Mouse (Mus musculus): ENCODE results near the gene Bpifb6. TPM values are rescaled to one million over a fixed set of nuclear protein-coding genes. Genes with fewer than 3 reads are reported as not detected.

The Bpifb6 gene
- polyA plus RNA-seq, 1 experiment from 2014 or later, result not detected

GRCm38 (mm10) chr2:153899111-153899510 lies 1.1 kb upstream of the Bpifb6 start:
- no peak for ATAC-seq (replicated peaks; ENCODE audit: low FRiP score, low TSS enrichment, low read depth)
- Histone ChIP-seq H3K4me3 (ENCODE audit: low read depth, low read length) (no peak overlapping the region), H3K4me2 (ENCODE audit: low read length) (no peak overlapping the region), H3K27ac (ENCODE audit: low read depth) (no peak overlapping the region), H3K9me3 (ENCODE audit: control insufficient read depth, low read length) (no peaks in the 10 kb centered on the region), H3K9ac (ENCODE audit: low read length) (no peak overlapping the region), H3K36me3 (ENCODE audit: control insufficient read depth, insufficient read depth, low read length) (no peaks in the 10 kb centered on the region), H3K27me3 (replicated peaks; ENCODE audit: control insufficient read depth, insufficient read depth, low read length) (no peaks in the 10 kb centered on the region), H3K4me1 (replicated peaks; ENCODE audit: control insufficient read depth, insufficient read depth, low read length) (no peaks in the 10 kb centered on the region)
- no peak for DNase-seq (ENCODE audit: low spot score)
- 84% methylated on average over 5 of the region's 5 CpGs for WGBS

- Histone ChIP-seq H3K27me3 (replicated peaks; ENCODE audit: control insufficient read depth, insufficient read depth, low read length) (no peaks in the 10 kb centered on the region), H3K9me3 (ENCODE audit: control insufficient read depth, low read length) (no peaks in the 10 kb centered on the region), H3K4me1 (replicated peaks; ENCODE audit: control insufficient read depth, insufficient read depth, low read length) (no peaks in the 10 kb centered on the region), H3K4me3 (ENCODE audit: low read depth, low read length) (no peak overlapping the region), H3K4me2 (ENCODE audit: low read length) (no peak overlapping the region), H3K27ac (ENCODE audit: low read depth) (no peak overlapping the region), H3K9ac (ENCODE audit: low read length) (no peak overlapping the region), H3K36me3 (ENCODE audit: control insufficient read depth, insufficient read depth, low read length) (no peaks in the 10 kb centered on the region)
- DNase-seq (ENCODE audit: low spot score) (no peak), ATAC-seq (replicated peaks; ENCODE audit: low FRiP score, low TSS enrichment, low read depth) (no peak)
- 85% methylated on average over 6 of the region's 6 CpGs for WGBS
These were observed 2.5 kb downstream of the Bpifb6 start for GRCm38 (mm10) chr2:153902726-153903125.

- 83% methylated on average over 4 of the region's 4 CpGs for WGBS
- no peaks in the 10 kb centered on the region for H3K9me3 ChIP-seq (ENCODE audit: control insufficient read depth, low read length)
- H3K27me3 ChIP-seq (replicated peaks; ENCODE audit: control insufficient read depth, insufficient read depth, low read length), result no peaks in the 10 kb centered on the region
- H3K4me3 ChIP-seq (ENCODE audit: low read depth, low read length), result no peak overlapping the region
- no peak overlapping the region for H3K9ac ChIP-seq (ENCODE audit: low read length)
- H3K36me3 ChIP-seq (ENCODE audit: control insufficient read depth, insufficient read depth, low read length), result no peaks in the 10 kb centered on the region
- no peaks in the 10 kb centered on the region for H3K4me1 ChIP-seq (replicated peaks; ENCODE audit: control insufficient read depth, insufficient read depth, low read length)
- ATAC-seq (replicated peaks; ENCODE audit: low FRiP score, low TSS enrichment, low read depth) (no peak), DNase-seq (ENCODE audit: low spot score) (no peak)
- H3K27ac ChIP-seq (ENCODE audit: low read depth), result no peak overlapping the region
- H3K4me2 ChIP-seq (ENCODE audit: low read length), result no peak overlapping the region
These were observed 6.4 kb downstream of the Bpifb6 start for GRCm38 (mm10) chr2:153906626-153907025.

- 78% methylated on average over 5 of the region's 5 CpGs for WGBS
- ATAC-seq (replicated peaks; ENCODE audit: low FRiP score, low TSS enrichment, low read depth) (no peak), DNase-seq (ENCODE audit: low spot score) (no peak)
- no peaks in the 10 kb centered on the region for H3K9me3 ChIP-seq (ENCODE audit: control insufficient read depth, low read length)
- no peak overlapping the region for H3K4me3 ChIP-seq (ENCODE audit: low read depth, low read length)
- no peak overlapping the region for H3K4me2 ChIP-seq (ENCODE audit: low read length)
- no peaks in the 10 kb centered on the region for H3K36me3 ChIP-seq (ENCODE audit: control insufficient read depth, insufficient read depth, low read length)
- H3K27ac ChIP-seq (ENCODE audit: low read depth), result no peak overlapping the region
- H3K9ac ChIP-seq (ENCODE audit: low read length), result no peak overlapping the region
- H3K4me1 ChIP-seq (replicated peaks; ENCODE audit: control insufficient read depth, insufficient read depth, low read length), result no peaks in the 10 kb centered on the region
- H3K27me3 ChIP-seq (replicated peaks; ENCODE audit: control insufficient read depth, insufficient read depth, low read length), result no peaks in the 10 kb centered on the region
These were observed 14.0 kb downstream of the Bpifb6 start for GRCm38 (mm10) chr2:153914151-153914550.

GRCm38 (mm10) chr2:153917930-153918329 lies 17.7 kb downstream of the Bpifb6 start, which contains the start of gene Bpifb3:
TSS of gene Bpifb3 (plus strand) at chr2:153918230.
- Histone ChIP-seq H3K4me1 (replicated peaks; ENCODE audit: control insufficient read depth, insufficient read depth, low read length) (no peaks in the 10 kb centered on the region), H3K4me3 (ENCODE audit: low read depth, low read length) (no peak within 1 kb of the TSS), H3K4me2 (ENCODE audit: low read length) (no peak within 1 kb of the TSS), H3K36me3 (ENCODE audit: control insufficient read depth, insufficient read depth, low read length) (no peaks in the 10 kb centered on the region), H3K9ac (ENCODE audit: low read length) (no peak within 1 kb of the TSS), H3K9me3 (ENCODE audit: control insufficient read depth, low read length) (no peaks in the 10 kb centered on the region), H3K27me3 (replicated peaks; ENCODE audit: control insufficient read depth, insufficient read depth, low read length) (no peaks in the 10 kb centered on the region), H3K27ac (ENCODE audit: low read depth) (no peak within 1 kb of the TSS)
- whole genome bisulfite sequencing, result 75% methylated on average over 8 of the region's 8 CpGs
- no peak for ATAC-seq (replicated peaks; ENCODE audit: low FRiP score, low TSS enrichment, low read depth)
- no peak for DNase-seq (ENCODE audit: low spot score)

- ATAC-seq (replicated peaks; ENCODE audit: low FRiP score, low TSS enrichment, low read depth), result no peak
- no peak overlapping the region for H3K4me2 ChIP-seq (ENCODE audit: low read length)
- 86% methylated on average over 6 of the region's 6 CpGs for WGBS
- no peak overlapping the region for H3K9ac ChIP-seq (ENCODE audit: low read length)
- no peak overlapping the region for H3K27ac ChIP-seq (ENCODE audit: low read depth)
- H3K36me3 ChIP-seq (ENCODE audit: control insufficient read depth, insufficient read depth, low read length), result no peaks in the 10 kb centered on the region
- no peak overlapping the region for H3K4me3 ChIP-seq (ENCODE audit: low read depth, low read length)
- no peaks in the 10 kb centered on the region for H3K4me1 ChIP-seq (replicated peaks; ENCODE audit: control insufficient read depth, insufficient read depth, low read length)
- H3K27me3 ChIP-seq (replicated peaks; ENCODE audit: control insufficient read depth, insufficient read depth, low read length), result no peaks in the 10 kb centered on the region
- H3K9me3 ChIP-seq (ENCODE audit: control insufficient read depth, low read length), result no peaks in the 10 kb centered on the region
- no peak for DNase-seq (ENCODE audit: low spot score)
These were observed 21.1 kb downstream of the Bpifb6 start for GRCm38 (mm10) chr2:153921246-153921645.

- no peak for ATAC-seq (replicated peaks; ENCODE audit: low FRiP score, low TSS enrichment, low read depth)
- H3K27me3 ChIP-seq (replicated peaks; ENCODE audit: control insufficient read depth, insufficient read depth, low read length), result no peaks in the 10 kb centered on the region
- WGBS, result 45% methylated on average over 3 of the region's 3 CpGs
These were observed 29.8 kb downstream of the Bpifb6 start for GRCm38 (mm10) chr2:153929871-153930413.

GRCm38 (mm10) chr2:153931125-153931524 lies 30.9 kb downstream of the Bpifb6 start:
- Histone ChIP-seq H3K36me3 (ENCODE audit: control insufficient read depth, insufficient read depth, low read length) (no peaks in the 10 kb centered on the region), H3K27ac (ENCODE audit: low read depth) (no peak overlapping the region), H3K4me2 (ENCODE audit: low read length) (no peak overlapping the region), H3K4me3 (ENCODE audit: low read depth, low read length) (no peak overlapping the region), H3K9ac (ENCODE audit: low read length) (no peak overlapping the region), H3K27me3 (replicated peaks; ENCODE audit: control insufficient read depth, insufficient read depth, low read length) (no peaks in the 10 kb centered on the region), H3K4me1 (replicated peaks; ENCODE audit: control insufficient read depth, insufficient read depth, low read length) (no peaks in the 10 kb centered on the region), H3K9me3 (ENCODE audit: control insufficient read depth, low read length) (no peaks in the 10 kb centered on the region)
- ATAC-seq (replicated peaks; ENCODE audit: low FRiP score, low TSS enrichment, low read depth) (no peak), DNase-seq (ENCODE audit: low spot score) (no peak)
- WGBS, result 74% methylated on average over 6 of the region's 6 CpGs

More at GRCm38 (mm10) chr2:153929871-153930413, 29.8 kb downstream of the Bpifb6 start:
- H3K9ac ChIP-seq (ENCODE audit: low read length), result no peak overlapping the region
- H3K4me1 ChIP-seq (replicated peaks; ENCODE audit: control insufficient read depth, insufficient read depth, low read length), result no peaks in the 10 kb centered on the region
- peak; percentile 80 for DNase-seq (ENCODE audit: low spot score)
- no peaks in the 10 kb centered on the region for H3K36me3 ChIP-seq (ENCODE audit: control insufficient read depth, insufficient read depth, low read length)
- H3K27ac ChIP-seq (ENCODE audit: low read depth), result no peak overlapping the region
- H3K9me3 ChIP-seq (ENCODE audit: control insufficient read depth, low read length), result no peaks in the 10 kb centered on the region
- H3K4me2 ChIP-seq (ENCODE audit: low read length), result no peak overlapping the region
- no peak overlapping the region for H3K4me3 ChIP-seq (ENCODE audit: low read depth, low read length)

- no peak for ATAC-seq (replicated peaks; ENCODE audit: low FRiP score, low TSS enrichment, low read depth)
- no peaks in the 10 kb centered on the region for H3K9me3 ChIP-seq (ENCODE audit: control insufficient read depth, low read length)
- no peak overlapping the region for H3K4me3 ChIP-seq (ENCODE audit: low read depth, low read length)
- H3K36me3 ChIP-seq (ENCODE audit: control insufficient read depth, insufficient read depth, low read length), result no peaks in the 10 kb centered on the region
- 72% methylated on average over 6 of the region's 6 CpGs for WGBS
- H3K9ac ChIP-seq (ENCODE audit: low read length), result no peak overlapping the region
- H3K4me2 ChIP-seq (ENCODE audit: low read length), result no peak overlapping the region
- H3K27ac ChIP-seq (ENCODE audit: low read depth), result no peak overlapping the region
- no peaks in the 10 kb centered on the region for H3K27me3 ChIP-seq (replicated peaks; ENCODE audit: control insufficient read depth, insufficient read depth, low read length)
- no peak for DNase-seq (ENCODE audit: low spot score)
- no peaks in the 10 kb centered on the region for H3K4me1 ChIP-seq (replicated peaks; ENCODE audit: control insufficient read depth, insufficient read depth, low read length)
These were observed 33.1 kb downstream of the Bpifb6 start for GRCm38 (mm10) chr2:153933311-153933710.
